Mouse (Mus musculus): ENCODE data around the gene Stab2. TPM values are rescaled to one million over a fixed set of nuclear protein-coding genes. Genes with fewer than 3 reads are reported as not detected.
A peak's percentile ranks its signal among the peaks of the same experiment; 100 is the strongest.

Stab2 gene
- polyA plus RNA-seq, 1 experiment: 20.3 TPM

GRCm38 (mm10) chr10:86990666-86991065 lies 17.2 kb downstream of the Stab2 start:
- no peaks in the 10 kb centered on the region for H3K36me3 ChIP-seq (ENCODE audit: control insufficient read depth, insufficient read depth, low read length)
- DNase-seq: no peak
- no peaks in the 10 kb centered on the region for H3K4me1 ChIP-seq (ENCODE audit: control insufficient read depth, insufficient read depth, low read length)
- WGBS: 46% methylated on average over 9 of the region's 9 CpGs
- TF ChIP-seq POLR2A (IDR thresholded peaks at IDR 0.05; ENCODE audit: low read depth, low read length) (no peak), CTCF (conservative IDR thresholded peaks at IDR 0.05; ENCODE audit: insufficient read depth, insufficient read length, low read depth, low read length) (no peak)
- no peaks in the 10 kb centered on the region for H3K27me3 ChIP-seq (replicated peaks; ENCODE audit: control insufficient read depth, insufficient read depth, low read length)
- no peak overlapping the region for H3K4me3 ChIP-seq (ENCODE audit: insufficient read depth, low read depth, low read length)
- no peak overlapping the region for H3K27ac ChIP-seq (ENCODE audit: insufficient read depth, low read depth, low read length)

- no peak overlapping the region for H3K27ac ChIP-seq (ENCODE audit: insufficient read depth, low read depth, low read length)
- 72% methylated on average over 8 of the region's 8 CpGs for WGBS
- DNase-seq: no peak
These were observed 18.0 kb downstream of the Stab2 start for GRCm38 (mm10) chr10:86989838-86990237.

GRCm38 (mm10) chr10:86976001-86976726 lies 31.7 kb downstream of the Stab2 start:
- Histone ChIP-seq H3K27me3 (replicated peaks; ENCODE audit: control insufficient read depth, insufficient read depth, low read length) (no peaks in the 10 kb centered on the region), H3K36me3 (ENCODE audit: control insufficient read depth, insufficient read depth, low read length) (no peaks in the 10 kb centered on the region), H3K4me3 (ENCODE audit: insufficient read depth, low read depth, low read length) (no peak overlapping the region), H3K27ac (ENCODE audit: insufficient read depth, low read depth, low read length) (no peak overlapping the region), H3K4me1 (ENCODE audit: control insufficient read depth, insufficient read depth, low read length) (no peaks in the 10 kb centered on the region)
- peak; percentile 43 for DNase-seq
- TF ChIP-seq CTCF (conservative IDR thresholded peaks at IDR 0.05; ENCODE audit: insufficient read depth, insufficient read length, low read depth, low read length) (peak; percentile 42), POLR2A (IDR thresholded peaks at IDR 0.05; ENCODE audit: low read depth, low read length) (no peak)
- 87% methylated on average over 5 of the region's 5 CpGs for WGBS

More at GRCm38 (mm10) chr10:86989838-86990237, 18.0 kb downstream of the Stab2 start:
- TF ChIP-seq POLR2A (IDR thresholded peaks at IDR 0.05; ENCODE audit: low read depth, low read length): no peak
- no peak for TF ChIP-seq CTCF (conservative IDR thresholded peaks at IDR 0.05; ENCODE audit: insufficient read depth, insufficient read length, low read depth, low read length)
- Histone ChIP-seq H3K4me1 (ENCODE audit: control insufficient read depth, insufficient read depth, low read length) (no peaks in the 10 kb centered on the region), H3K36me3 (ENCODE audit: control insufficient read depth, insufficient read depth, low read length) (no peaks in the 10 kb centered on the region), H3K27me3 (replicated peaks; ENCODE audit: control insufficient read depth, insufficient read depth, low read length) (no peaks in the 10 kb centered on the region), H3K4me3 (ENCODE audit: insufficient read depth, low read depth, low read length) (no peak overlapping the region)

- WGBS: 70% methylated on average over 5 of the region's 5 CpGs
- H3K27me3 ChIP-seq (replicated peaks; ENCODE audit: control insufficient read depth, insufficient read depth, low read length): no peaks in the 10 kb centered on the region
These were observed 34.5 kb downstream of the Stab2 start for GRCm38 (mm10) chr10:86973276-86973675.

GRCm38 (mm10) chr10:86972503-86972826 lies 35.4 kb downstream of the Stab2 start:
- TF ChIP-seq CTCF (conservative IDR thresholded peaks at IDR 0.05; ENCODE audit: insufficient read depth, insufficient read length, low read depth, low read length): no peak
- no peak for TF ChIP-seq POLR2A (IDR thresholded peaks at IDR 0.05; ENCODE audit: low read depth, low read length)
- no peaks in the 10 kb centered on the region for H3K36me3 ChIP-seq (ENCODE audit: control insufficient read depth, insufficient read depth, low read length)
- no peak for DNase-seq
- no peaks in the 10 kb centered on the region for H3K27me3 ChIP-seq (replicated peaks; ENCODE audit: control insufficient read depth, insufficient read depth, low read length)
- no peaks in the 10 kb centered on the region for H3K4me1 ChIP-seq (ENCODE audit: control insufficient read depth, insufficient read depth, low read length)
- WGBS: 48% methylated on average over 7 of the region's 7 CpGs
- no peak overlapping the region for H3K4me3 ChIP-seq (ENCODE audit: insufficient read depth, low read depth, low read length)
- H3K27ac ChIP-seq (ENCODE audit: insufficient read depth, low read depth, low read length): no peak overlapping the region

More at GRCm38 (mm10) chr10:86973276-86973675, 34.5 kb downstream of the Stab2 start:
- H3K4me3 ChIP-seq (ENCODE audit: insufficient read depth, low read depth, low read length): no peak overlapping the region
- no peaks in the 10 kb centered on the region for H3K36me3 ChIP-seq (ENCODE audit: control insufficient read depth, insufficient read depth, low read length)
- DNase-seq: no peak
- H3K27ac ChIP-seq (ENCODE audit: insufficient read depth, low read depth, low read length): no peak overlapping the region
- no peak for TF ChIP-seq CTCF (conservative IDR thresholded peaks at IDR 0.05; ENCODE audit: insufficient read depth, insufficient read length, low read depth, low read length)
- no peaks in the 10 kb centered on the region for H3K4me1 ChIP-seq (ENCODE audit: control insufficient read depth, insufficient read depth, low read length)

- 26% methylated on average over 13 of the region's 13 CpGs for WGBS
- H3K4me3 ChIP-seq (ENCODE audit: insufficient read depth, low read depth, low read length): no peak overlapping the region
- DNase-seq: peak; percentile 52
- no peaks in the 10 kb centered on the region for H3K4me1 ChIP-seq (ENCODE audit: control insufficient read depth, insufficient read depth, low read length)
- H3K36me3 ChIP-seq (ENCODE audit: control insufficient read depth, insufficient read depth, low read length): no peaks in the 10 kb centered on the region
- no peaks in the 10 kb centered on the region for H3K27me3 ChIP-seq (replicated peaks; ENCODE audit: control insufficient read depth, insufficient read depth, low read length)
- H3K27ac ChIP-seq (ENCODE audit: insufficient read depth, low read depth, low read length): no peak overlapping the region
- TF ChIP-seq POLR2A (IDR thresholded peaks at IDR 0.05; ENCODE audit: low read depth, low read length) (no peak), CTCF (conservative IDR thresholded peaks at IDR 0.05; ENCODE audit: insufficient read depth, insufficient read length, low read depth, low read length) (peak; percentile 74)
These were observed 35.9 kb downstream of the Stab2 start for GRCm38 (mm10) chr10:86971680-86972502.

GRCm38 (mm10) chr10:86969346-86969745 lies 38.5 kb downstream of the Stab2 start:
- H3K27ac ChIP-seq (ENCODE audit: insufficient read depth, low read depth, low read length): no peak overlapping the region
- H3K4me3 ChIP-seq (ENCODE audit: insufficient read depth, low read depth, low read length): no peak overlapping the region
- no peaks in the 10 kb centered on the region for H3K36me3 ChIP-seq (ENCODE audit: control insufficient read depth, insufficient read depth, low read length)
- no peak for DNase-seq
- TF ChIP-seq POLR2A (IDR thresholded peaks at IDR 0.05; ENCODE audit: low read depth, low read length) (no peak), CTCF (conservative IDR thresholded peaks at IDR 0.05; ENCODE audit: insufficient read depth, insufficient read length, low read depth, low read length) (no peak)
- no peaks in the 10 kb centered on the region for H3K27me3 ChIP-seq (replicated peaks; ENCODE audit: control insufficient read depth, insufficient read depth, low read length)
- no peaks in the 10 kb centered on the region for H3K4me1 ChIP-seq (ENCODE audit: control insufficient read depth, insufficient read depth, low read length)
- WGBS: 83% methylated on average over 6 of the region's 6 CpGs
